Mouse (Mus musculus): Measurements from ENCODE around the gene Gramd1b.

Gramd1b gene

DNA sequence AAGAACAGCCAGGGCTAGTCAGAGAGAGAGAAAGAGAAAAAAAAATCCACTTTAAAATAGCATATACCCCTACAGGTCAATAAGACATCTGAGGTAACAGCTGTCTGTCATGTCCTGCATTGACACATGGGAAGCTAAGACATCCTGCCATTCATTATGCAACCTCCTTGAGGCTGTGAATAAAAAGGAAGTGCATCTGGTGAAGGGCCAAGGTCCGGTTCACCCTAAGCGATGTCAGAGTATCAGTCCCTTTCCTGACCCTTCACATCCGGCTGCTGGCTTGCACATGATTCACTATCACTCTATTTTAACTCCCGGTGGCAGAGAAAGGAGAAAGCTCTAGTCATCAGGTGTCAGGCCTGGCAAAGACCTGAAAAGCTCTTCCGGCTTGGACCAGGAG is 73.7 kb downstream of the Gramd1b start:
- no peak for DNase-seq (ENCODE audit: low spot score)

DNA sequence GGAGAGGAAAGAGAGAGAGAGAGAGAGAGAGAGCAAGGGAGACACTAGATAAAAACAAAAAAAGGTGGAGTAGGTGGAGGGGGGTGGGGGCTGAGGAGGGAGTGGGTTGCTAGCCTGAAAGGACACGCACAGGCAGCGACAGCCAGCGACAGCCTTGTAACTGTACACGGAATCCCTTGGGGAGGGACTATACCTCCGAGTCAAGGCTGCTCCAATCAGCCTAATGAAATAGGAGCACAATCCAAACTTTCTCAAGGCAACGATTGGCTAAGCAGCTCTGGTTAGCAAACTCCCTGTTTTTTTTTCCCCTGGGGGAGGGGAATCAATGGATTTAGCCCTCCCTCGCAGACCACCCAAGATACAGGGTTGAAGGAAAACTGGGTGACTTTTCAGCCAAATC is 75.0 kb downstream of the Gramd1b start:
- DNase-seq (ENCODE audit: low spot score) = peak; percentile 84

DNA sequence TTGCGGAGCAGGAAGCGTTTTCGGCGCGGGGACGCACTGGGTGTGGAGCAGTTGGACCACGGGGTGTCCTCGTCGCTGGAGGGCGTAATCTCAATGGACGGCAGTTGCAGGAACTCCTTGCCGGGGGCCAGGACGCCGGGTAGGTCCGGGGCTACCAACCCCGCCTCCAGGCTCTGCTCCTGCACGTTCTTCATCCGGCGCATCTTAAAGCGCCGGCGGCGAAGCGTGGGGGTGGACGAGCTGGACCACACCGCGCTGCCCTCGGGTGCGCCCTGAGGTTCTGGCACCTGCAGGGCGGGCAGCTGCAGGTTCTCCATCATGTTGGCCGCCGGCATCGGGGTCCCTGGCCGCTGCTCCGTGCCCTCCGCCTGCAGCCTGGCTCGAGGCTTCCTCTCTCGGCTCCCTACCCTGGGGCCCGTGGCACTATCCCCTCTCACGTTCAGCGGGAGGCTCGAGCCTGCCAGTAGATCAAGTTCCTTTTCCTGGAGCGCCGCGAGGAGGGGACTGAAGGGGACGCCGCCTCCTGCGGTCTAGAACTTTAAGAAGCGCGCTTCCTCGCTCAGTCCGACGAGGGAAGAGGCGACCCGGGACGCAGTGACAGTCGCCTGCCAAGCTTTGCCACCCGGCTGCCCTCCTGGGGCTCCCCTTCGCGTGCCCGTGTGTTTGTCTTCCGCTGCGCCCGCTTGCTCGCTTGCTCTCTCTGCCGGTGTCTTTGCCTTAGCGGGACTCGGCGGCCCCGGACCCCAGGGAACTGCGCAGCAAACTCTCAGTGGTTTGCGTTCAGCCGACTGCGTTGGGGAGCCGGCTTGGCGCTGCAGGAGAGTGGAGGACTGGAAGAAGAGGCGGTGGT is 75.6 kb downstream of the Gramd1b start:
- DNase-seq (ENCODE audit: low spot score) = peak; percentile 50

DNA sequence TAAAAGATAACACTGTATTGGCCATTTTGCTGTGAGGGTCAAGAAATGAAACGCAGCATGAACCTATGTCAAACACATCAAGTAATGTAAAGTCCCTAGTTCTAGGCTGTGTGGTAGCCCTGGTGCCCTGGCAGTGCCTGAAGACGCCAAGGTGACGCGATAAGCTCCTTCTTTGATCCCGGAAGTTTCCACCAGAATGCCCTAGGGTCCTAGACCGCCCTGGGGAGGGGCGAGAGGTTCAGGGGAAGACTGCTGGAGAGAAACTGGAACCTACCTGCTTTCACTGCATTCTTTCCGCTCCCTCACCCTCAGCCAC is 76.2 kb downstream of the Gramd1b start:
- no peak for DNase-seq (ENCODE audit: low spot score)

DNA sequence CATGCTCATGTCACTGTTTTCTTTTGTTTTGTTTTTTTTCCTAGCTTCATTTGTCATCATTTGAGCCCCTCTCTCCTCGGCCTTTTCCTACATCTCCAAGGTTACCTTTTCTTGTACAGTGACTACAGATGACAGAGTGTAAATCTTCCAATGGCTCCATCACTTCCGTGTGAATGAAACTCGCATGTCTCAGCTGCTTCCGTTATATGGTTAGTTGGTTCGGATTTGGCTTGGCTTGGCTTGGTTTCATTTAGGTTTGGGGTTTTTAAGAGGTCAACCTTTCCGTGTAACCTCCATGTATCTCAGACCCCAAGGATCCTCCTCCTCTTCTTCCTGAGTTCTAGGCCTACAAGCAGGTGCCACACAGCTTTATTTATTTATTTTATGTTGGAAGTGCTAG is 77.3 kb downstream of the Gramd1b start:
- no peak for DNase-seq (ENCODE audit: low spot score)

DNA sequence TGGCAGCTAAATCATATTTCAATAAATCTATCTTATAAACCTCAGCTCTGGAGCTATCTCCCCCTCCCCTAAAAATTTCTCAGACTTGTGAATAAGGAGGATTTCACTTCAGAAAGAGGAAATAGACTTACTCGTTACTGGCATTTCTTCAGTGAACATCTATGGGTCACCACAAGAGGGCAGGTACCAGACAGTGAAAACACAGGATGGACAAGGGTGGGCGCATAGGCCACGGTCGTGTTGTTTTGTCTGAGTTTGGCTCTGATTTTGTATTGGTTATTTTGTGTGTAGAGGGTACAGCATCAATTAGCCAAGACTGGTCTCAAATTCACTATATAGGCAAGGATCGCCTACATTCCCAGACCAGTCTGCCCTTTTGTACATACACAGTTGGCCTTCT is 79.0 kb downstream of the Gramd1b start:
- DNase-seq (ENCODE audit: low spot score) = no peak

DNA sequence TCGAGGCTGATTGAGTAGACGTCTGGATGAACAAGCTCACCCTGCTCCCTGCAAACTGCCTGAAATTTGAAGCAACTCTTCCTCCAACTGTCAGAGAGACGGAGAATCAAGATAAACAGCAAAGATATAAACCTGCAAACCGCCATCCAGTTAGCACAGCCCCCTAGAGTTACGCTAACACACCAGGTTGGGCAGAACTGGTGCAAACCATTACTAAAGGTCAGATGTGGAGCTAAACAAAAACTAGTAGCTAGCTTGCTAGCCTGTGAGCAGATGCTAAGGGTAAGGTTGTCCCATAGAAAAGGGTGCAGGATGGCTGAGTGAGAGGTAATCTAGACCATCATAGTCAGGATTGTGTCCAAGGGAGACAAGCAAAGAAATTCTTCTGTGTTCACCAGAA is 80.4 kb downstream of the Gramd1b start:
- no peak for DNase-seq (ENCODE audit: low spot score)

DNA sequence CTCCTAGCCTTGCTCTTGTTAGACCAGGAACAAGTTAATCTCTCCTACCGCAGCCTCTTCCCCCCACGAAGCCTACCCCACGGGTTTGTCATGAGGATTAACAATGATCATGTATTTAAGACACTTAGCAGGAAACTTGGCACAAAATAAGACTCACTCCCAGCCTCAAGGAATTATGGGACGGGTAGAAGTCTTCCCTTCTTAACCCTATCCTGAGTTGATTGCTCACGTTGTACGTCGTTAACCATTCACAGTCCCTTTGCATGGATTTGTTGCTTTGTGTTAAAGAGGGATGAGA is 80.8 kb downstream of the Gramd1b start:
- no peak for DNase-seq (ENCODE audit: low spot score)

DNA sequence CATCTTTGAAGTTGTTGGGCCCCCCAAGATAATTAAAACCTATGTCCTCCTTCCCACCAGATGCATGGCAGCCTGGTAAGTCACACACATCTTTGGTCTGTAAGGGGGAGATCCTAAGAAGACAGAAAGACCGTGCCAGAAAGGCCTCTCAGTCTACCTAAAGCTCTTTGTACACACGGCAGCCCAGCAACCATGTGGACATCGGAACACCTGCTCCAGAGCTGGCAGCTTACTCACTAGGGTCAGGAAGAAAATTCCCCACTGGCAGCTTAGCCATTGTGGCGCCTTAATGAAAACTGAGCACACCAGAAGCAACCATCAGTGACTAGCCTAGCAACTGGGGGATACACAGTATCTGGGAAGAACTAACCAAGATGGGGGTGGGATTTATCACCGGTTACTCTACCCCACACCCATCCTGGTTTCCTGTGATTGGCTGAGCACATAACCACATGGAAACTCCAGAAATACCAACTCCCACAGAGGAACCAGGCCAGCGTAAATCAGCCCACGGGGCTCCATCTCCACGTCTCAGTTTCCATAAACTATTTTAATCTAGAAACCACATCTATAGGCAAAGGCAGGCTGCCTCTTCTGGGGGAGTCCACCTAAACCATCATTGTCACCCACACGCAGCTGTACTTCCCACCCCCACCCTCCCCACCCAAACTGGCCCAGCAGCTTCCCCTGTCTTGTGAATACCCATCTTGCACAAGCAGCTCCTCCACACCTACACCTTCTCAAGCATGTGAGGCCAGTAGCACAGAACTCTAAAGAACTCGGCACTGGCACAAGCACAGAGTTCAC is 81.4 kb downstream of the Gramd1b start:
- DNase-seq (ENCODE audit: low spot score) = no peak

DNA sequence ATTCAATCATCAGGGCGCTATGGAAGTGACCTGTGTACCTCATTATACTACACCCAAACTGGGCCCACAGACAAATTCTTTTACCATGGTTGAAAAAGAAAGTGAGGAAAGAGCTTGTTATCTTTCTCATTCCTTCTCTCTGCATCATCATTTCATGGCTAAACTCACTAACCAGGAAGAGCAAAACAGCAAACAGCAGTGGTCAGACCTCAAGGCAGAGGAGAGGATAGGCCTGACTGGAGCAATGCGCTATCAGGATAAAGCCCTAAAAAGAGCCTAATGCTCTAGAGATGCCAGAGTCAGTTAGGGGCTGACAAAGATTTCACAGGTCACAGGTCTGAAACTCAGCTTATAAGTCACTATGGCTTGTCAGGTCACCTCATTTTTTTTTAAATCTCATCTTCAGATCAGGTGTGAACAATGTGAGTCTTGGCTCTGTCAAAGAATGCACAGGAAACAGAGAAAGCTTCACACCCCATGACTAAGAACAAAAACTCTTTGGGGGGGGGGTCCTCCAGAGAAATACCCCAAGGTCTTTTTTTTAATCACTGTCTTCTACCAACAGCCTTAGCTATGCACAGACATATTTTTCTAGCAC is 82.4 kb downstream of the Gramd1b start:
- no peak for DNase-seq (ENCODE audit: low spot score)

DNA sequence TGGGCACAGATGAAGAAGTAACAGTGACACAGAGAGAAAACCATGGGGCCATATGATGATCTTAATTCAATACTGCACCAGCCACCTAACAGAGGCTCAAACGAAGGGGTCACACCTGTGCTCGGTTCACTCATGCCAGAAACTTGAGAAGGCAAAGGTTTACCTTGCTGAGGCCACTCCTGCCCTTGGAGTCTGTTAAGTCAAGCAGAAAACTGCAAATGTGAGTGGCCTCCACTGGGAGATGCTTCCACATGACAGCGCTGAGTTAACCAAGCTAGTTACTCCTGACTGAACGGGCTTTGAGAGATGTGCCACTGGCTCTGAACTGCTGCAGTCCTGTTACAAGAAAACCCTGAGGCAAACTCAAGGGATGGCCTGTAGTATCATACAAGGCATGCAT is 83.9 kb downstream of the Gramd1b start:
- no peak for DNase-seq (ENCODE audit: low spot score)

DNA sequence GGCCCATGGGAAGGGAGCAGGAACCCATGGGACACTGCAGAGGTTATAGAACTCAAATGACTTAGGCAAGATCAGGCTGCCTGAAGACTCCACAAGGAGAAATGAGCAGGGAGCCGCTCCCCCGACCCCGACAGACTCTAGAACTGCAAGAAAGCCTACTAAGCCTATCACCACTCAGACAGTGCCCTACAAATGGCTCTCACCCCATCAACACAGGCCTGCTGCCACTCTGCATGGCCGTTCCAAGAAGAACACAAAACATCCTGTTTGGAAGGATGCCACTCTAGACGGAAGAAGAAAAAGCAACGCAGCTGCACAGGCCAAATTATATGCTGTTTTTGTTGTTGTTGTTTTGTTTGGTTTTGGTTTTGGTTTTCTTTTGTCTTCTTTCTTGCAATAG is 86.2 kb downstream of the Gramd1b start:
- no peak for DNase-seq (ENCODE audit: low spot score)

DNA sequence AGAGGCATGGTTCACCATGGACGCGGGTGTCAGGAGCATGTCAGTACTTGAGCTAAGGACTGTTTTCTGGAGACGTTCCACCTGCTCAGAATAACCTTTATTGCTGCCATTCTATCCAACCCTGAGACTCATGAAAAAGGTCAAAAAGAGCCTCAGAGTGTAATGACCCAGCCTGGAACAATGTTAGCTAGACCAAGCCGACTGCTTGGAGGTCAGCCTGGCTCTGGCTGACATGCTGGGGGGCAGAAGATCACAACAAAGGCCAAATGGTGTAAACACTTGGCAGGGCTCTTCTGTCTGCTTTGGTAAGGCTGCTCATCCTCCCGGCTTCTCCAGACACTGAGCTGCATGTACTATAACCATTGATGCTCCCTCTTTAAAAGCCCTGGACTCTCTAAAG is 88.4 kb downstream of the Gramd1b start:
- DNase-seq (ENCODE audit: low spot score) = peak; percentile 62

DNA sequence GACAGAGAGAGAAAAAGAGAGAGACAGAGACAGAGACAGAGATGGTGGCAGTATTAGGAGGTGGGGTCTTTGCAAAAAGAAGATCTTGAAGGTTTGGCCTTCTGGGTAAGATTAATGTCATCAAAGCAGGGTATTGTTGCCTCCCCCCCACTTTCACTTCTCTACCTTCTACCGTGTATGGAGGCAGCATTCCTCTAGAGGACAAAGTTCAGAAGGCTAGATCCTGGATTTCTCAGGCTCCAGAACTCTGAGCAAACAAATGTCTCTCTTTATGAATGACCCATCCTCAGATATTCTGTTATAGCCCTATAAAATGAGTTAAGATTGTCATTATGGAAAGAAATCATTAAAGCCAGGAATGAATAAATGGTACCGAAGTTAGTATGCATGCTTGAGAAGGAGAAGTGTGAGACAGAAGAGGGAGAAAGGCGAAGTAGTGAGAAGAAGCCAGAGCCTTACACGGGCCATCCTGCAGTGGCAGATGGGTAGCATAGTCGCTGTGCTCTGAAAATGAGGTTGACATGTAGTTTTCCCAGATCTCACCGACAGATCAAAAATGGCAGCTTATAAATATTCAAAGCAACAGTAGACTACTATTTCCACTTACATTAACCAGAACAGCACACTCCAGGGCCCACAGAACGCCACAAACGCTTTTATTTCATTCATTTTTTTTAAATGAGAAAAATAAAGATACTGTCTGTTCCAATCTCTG is 91.1 kb downstream of the Gramd1b start:
- DNase-seq (ENCODE audit: low spot score) = no peak

DNA sequence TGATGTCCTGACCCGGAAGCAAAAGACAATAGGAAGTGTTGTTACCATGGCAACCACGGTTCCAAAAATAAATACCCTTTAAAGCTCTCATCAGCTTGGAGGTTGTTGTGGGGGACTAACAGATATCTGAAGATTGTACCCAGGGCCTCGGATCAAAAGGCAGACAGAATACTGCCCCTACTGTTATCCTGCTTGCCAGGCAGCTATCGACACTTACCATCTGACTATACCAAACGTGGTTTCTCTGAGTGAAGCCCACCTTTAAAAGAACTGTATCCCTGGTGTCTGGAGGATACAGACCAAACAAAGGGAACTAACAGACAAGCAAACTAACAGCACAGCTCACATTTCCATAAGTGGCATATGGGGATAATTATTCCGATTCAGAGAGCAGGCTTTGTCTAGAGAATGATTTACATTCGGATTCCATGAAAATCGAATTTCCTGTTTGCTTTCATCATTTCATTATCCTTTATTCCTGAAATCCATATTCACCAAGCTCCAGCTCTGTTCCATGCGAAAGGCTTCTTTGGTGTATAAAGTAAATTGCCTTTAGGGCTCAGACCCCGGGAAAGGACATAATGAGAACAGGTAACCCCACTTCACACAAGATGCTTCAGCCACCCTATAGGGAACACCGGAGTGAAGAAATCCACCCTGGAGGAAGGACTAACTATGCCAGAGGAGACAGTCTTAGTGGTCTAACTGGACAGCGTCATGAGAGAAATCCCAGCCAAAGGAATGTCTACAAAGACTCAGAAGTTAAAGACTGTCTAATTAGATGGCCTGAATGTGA is 92.3 kb downstream of the Gramd1b start:
- DNase-seq (ENCODE audit: low spot score) = no peak

DNA sequence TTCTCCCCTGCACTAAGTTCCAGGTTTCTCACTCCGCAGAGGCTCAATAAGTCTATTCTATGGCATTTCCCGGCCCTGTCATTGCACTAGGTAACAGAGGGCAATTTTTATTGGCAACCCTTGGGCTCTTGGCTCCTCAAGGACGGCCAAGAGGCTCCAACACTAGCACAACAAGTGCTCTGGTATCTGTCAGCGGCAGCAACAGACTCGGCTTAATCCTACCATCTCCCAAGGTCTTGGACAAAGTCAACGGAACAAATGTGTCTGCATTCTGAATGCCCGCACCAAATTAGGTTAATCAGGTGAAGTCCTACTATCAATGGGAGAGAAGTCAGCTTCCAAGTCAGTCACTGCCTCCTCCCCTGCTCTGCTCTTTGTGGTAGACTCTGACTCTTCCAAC is 93.3 kb downstream of the Gramd1b start:
- DNase-seq (ENCODE audit: low spot score) = no peak

DNA sequence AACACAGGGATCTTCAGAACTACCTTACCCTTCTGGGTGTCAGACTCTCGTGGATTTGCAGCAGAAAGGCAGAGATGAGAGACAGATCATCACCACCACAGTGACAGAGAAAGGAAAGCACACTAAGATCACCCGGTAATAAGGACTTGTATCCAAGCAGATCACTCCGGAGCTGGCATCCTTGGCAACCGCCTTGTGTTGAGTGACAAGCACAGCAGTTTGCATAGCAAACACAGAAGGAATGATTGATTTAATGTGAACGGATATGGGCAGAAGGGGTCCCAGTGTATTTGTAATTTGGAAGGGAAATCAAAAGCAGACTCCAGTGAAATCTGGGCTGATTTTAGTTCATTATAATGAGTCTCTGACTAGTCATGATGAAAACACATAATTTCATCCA is 97.9 kb downstream of the Gramd1b start:
- no peak for DNase-seq (ENCODE audit: low spot score)

DNA sequence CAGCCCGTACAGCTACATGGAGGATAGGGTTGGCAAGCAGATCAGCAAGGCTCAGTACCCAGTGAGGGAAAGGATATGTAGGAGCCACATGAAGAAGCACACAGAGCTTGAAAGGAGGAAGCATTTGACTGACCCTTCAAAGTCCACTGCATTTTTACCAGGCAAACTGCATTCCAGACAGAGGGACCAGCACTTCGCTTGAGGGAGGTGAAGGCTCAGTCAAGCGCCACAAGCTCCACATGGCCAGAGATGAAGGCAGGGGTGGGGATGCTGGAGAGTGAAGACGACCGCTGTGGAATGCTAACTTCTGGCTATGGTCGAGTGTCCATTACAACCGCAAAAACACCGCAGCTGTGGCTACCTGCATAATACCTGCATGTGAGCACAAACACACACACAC is 100.2 kb downstream of the Gramd1b start:
- DNase-seq (ENCODE audit: low spot score) = no peak

DNA sequence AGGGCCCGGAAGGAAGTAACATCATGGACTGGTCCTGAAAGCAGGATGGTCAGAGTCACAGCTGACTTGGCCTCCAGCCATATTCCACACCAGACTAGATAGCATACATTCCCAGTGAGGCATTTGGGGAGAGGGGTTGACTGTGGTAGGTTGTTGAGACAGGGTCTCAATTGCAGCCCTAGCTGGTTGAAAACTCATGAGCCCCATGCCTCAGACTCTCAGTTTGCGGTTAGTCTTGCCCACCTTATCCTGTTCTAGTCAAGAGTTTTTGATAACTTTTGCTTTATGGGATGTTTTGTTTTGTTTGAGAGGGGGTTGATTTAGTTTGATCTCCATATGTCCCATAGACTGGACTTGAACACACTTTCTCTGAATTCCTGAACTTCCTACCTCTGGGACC is 103.5 kb downstream of the Gramd1b start:
- DNase-seq (ENCODE audit: low spot score) = no peak

DNA sequence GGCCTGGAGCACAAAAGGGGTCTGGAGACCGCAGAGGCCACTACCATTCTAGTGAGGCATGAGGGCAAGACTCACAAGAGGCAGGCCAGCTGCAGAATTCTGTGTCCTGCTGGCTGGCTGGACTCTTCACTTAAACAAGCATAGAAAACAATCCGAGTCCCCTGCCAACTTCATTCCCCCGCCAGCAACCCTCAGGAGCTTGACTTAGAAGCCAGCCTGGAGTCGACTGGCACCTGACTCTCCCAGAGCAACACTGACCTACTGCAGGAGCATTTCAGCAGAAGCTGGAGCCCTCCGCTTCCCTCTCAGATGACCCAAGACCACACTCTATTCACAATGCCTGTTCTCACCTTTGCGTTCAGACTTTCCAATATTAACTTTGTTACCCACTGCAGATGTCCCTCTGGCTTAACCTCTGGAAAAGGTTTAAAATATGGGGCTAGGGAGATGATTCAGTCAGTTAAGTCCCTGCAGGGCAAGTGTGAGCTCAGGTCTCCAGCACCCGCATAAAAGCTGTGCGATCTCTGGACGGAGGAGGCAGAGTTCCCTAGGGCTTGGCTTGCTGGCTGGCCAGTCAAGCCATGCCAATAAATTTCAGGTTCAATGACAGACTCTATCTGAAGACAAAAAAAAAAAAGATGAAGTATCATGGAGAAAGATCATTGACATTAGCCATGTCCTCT is 104.8 kb downstream of the Gramd1b start:
- no peak for DNase-seq (ENCODE audit: low spot score)

DNA sequence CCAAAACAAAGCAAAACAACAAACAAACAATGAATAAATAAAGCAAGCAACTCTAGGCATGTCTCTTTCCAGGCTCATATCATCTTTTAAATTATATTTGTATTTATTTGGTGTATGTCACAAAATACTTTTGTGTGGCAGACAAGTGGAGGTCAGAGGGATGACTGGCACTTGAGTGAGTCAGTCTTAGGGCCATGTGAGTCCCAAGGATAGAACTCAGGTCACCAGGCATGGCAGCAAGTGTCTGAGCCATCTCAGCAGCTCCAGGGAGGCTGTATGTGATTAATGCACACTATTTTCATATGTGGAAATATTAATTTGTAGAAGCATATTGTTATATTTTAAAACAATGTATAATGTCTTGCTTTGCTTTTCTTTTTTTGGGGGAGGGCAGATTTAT is 106.3 kb downstream of the Gramd1b start:
- DNase-seq (ENCODE audit: low spot score) = no peak
